Mouse (Mus musculus) urinary bladder, adult 2 months (tissue): ENCODE measurements around the gene Daam2. TPM values are rescaled to one million over a fixed set of nuclear protein-coding genes. Genes with fewer than 3 reads are reported as not detected.

ENCODE experiments used
- DNase-seq: peaks from one replicate; pipeline ENCODE4 v3.0.0; 2022; ENCODE audit warnings: low spot score
- polyA plus RNA-seq: library from polyadenylated mRNA; depleted of rRNA; stranded (reverse); fragments of >200 nt; gene quantifications from 2 replicates; pipeline ENCODE4 v1.2.3, GENCODE M21; 2012; rRNA removed

Daam2 gene
- polyA plus RNA-seq, 1 experiment: 6.5 TPM

DNA sequence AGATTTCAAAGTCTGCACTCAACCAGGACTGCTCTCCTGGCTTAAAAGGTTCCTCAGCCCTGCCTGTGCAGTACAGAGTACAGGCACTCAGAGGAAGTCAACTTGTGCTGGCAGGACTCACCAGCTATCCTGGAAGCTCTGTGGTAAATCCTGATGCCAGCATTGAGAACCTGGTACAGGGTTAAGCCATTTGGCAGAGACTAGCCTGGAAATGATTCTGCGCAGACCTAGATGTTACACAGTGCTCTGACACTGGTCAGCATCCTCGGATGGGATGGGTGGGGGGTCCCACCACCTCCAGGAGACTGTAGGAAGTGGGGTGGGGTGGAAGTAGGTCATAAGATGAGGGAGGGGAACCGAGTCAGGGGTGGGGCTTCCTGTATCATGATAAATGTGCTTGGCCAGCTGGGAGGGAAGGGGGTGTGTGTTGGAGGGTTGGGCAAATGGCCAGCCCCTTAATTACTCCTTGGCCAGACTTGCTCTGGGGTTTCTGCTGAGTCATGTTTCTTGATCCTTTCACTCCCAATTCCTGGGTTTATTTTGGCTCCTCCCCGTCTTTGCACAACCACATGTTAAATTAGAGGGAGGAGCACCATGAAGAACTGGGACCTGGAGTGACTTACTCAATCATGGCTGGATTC, 132.0 kb downstream of the Daam2 start:
- DNase-seq: no peak

GRCm38 (mm10) chr17:49431176-49431575, 133.0 kb downstream of the Daam2 start:
- no peak for DNase-seq

- no peak for DNase-seq
Observed at GRCm38 (mm10) chr17:49430136-49430535, 134.0 kb downstream of the Daam2 start.

DNA sequence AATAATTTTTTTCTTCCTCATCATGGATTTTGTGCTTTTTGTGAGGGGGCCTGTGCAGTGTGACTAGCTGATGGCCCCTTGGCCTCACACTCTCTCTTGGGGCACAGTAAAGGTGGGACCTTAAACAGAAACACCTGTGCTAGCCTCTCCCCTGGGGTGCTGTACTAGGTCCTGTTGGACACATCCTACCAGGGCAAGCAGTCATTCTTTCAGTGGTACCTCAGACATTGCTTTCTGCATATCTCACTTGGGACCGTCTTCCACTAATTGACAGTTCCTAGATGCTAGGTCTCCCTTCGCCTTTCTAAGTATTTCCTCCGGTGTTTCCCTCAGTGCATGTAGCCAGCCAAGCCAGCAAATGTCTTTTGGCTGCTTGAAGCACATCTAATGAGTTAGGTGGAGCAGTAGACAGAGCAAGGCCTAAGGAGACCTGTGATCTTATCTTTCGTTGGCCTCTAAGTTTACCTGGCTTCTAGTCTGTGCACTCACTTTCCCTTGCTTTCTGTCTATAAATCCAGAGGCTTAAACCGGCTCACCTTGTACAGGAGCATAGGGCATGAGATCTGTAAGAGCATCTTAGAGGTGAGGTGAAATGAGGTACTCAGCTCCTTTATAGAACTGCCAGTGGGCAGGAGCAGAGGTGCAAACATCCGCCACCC, 134.5 kb downstream of the Daam2 start:
- DNase-seq: no peak

GRCm38 (mm10) chr17:49428751-49429415, 135.3 kb downstream of the Daam2 start:
- no peak for DNase-seq

DNA sequence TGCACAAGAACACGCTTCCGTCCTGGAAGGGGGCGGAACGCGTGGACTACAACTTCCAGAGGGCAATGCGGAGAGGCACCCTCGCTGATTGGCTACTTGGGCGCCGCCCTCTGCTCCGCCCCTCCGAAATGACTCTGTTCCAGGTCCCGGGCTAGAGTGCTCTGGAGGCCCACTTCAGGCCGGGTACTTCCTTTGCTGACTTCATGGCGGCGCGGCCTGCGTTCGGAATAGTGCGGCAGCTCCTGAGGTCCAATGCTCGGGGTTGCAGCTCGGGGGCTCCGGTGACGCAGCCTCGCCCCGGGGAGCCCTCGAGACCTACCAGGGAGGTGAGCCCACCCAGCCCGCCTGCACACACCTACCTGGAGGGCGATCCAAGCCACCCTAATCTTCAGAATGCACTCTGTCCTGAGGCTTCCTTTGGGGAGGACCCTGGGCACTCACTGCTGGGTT, 135.9 kb downstream of the Daam2 start, which contains the start of gene Mocs1:
TSS of gene Mocs1 (plus strand) at position 124 of the 450 bp plus-strand sequence.
- peak; percentile 82 for DNase-seq

DNA sequence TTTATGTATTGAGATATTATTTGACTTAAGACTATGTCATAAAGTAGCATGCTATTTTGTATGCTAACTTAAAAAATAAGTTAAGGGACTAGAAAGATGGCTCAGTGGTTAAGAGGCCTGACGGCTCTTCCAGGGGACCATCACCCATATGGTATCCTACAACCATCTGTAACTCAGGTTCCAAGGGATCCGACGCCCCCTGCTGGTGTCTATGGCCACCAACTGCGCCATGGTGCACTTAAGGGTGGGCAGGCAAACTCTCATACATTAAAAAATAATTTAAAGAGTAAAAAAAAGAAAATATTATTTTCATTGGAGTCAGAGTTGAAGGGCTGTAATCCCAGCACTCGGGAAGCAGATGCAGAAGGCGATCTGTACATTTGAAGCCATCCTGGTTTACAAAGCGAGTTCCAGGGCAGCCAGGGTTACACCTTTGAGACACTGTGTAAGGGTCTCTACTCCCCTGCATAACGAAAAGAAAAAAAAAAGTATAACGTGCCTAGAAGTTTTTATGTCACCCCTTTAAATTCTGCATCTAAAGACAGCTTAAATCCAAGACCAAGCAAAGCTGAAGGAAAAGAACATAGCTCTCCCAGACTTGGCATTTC, 136.4 kb downstream of the Daam2 start:
- no peak for DNase-seq

DNA sequence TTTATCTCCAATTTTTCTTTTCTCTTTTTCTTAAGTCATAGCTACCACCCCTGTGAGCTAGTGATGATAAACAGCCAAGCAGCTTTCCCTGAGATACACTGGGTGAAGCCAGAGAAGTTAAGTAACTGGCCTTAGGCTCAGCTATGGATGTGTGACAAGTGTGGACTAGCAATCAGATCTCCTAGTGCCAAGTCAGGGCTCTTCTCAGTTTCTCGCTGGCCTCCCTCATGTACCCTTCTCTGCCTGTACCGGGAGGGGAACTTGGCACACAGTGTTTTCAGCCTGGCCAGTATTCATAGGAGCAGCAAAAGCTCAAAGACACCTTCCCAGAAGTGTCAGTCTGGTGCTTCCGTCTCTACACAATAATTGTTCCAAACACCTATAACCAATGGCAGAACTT, 140.3 kb downstream of the Daam2 start:
- no peak for DNase-seq

DNA sequence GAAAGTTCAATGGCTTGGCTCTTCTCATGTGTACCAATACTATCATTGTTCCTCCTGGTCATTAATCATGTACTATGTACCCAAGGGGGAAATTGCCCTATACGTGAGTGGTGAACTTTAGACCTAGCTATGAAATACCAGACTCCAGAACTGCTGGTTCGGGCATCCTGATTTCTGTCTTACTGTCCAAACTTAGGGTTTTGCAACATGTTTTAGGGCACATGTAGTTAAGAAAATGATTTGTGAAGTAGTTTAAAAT, 141.1 kb downstream of the Daam2 start:
- no peak for DNase-seq

DNA sequence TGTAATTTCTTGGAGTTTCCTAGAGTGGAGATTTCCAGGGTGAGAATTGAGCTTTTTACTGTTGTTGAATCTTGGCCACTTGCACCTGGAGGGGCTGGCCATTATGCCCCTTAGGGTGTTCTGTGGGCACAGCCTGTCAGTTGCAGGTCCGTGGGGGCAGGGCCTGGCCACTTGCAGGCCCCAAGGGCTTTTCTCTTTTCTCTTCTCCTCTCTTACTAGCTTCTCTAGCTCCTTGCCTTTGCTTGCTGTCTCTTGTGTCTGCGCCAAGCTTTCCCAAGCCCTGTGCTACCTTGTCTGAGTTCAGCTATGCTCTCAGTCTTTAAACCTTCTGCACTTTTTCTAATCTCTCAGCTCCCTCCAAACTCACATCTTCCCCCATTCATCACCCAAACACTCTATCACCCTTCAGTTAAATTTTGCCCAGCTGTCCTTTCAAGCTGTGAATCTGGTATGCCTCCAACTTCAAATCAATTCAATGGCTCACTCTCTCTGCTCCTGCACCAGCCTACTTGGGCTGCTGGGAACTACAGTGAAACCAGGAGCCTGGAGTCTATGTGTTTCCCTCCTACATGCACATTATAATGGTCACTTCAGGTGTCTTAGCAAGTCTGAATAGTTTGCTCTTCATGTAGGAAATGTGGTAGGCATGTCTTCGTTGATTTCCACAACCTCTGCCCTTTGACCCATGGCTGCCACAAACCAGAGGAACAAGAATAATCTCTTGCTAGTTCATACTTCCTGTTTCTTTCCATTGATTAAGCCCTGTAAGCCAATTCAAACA, 141.7 kb downstream of the Daam2 start:
- DNase-seq: no peak

DNA sequence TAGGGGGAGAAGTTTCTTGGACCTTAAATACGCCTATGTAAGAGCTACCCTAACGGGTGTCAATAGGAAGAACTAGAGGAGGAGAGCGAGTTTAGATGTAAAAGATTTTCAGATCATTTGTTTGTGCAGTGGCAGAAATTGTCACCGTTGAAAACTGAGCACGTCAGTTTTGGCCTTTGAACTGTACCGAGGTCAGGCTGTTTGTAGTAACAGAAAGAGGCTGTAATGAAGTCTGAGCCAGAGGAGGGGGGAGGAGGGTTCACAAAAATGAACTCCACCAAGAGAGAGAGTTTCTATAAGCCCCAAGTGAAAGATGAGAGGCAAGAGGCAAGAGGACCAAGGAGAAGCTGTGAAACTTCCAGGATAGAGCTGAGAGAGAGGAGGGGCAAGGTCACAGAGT, 144.3 kb downstream of the Daam2 start:
- no peak for DNase-seq

GRCm38 (mm10) chr17:49416228-49416627, 147.9 kb downstream of the Daam2 start:
- DNase-seq: no peak

DNA sequence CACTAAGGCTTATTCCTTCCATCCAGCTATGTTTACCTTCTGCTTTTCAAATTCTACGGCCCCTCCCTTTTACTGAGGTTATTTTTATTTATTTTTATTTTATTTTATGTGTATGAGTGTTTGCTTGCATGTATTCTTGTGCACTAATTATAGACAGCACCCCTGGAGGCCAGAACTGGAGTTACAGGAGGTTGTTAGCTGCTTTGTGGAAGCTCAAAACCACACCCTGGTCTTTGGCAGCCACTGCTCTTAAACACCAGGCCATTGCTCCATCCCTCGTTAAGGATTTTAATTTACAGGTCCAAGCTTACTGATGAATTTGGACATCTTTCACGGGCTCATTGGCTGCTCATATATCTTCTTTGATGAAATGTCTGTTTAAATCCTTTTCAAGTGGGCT, 150.6 kb downstream of the Daam2 start:
- no peak for DNase-seq

GRCm38 (mm10) chr17:49412974-49413373, 151.2 kb downstream of the Daam2 start:
- DNase-seq: no peak

Other genes with a start within 250 kb of the Daam2 start
- gene Mocs1, start 136.0 kb downstream of the Daam2 start, polyA plus RNA-seq: 33.1 and 40.0 TPM in 2 replicates
- 0.97 and 1.1 TPM in 2 replicates for gene Kif6, start 50.8 kb upstream of the Daam2 start, polyA plus RNA-seq